In the genomic region with DNA sequence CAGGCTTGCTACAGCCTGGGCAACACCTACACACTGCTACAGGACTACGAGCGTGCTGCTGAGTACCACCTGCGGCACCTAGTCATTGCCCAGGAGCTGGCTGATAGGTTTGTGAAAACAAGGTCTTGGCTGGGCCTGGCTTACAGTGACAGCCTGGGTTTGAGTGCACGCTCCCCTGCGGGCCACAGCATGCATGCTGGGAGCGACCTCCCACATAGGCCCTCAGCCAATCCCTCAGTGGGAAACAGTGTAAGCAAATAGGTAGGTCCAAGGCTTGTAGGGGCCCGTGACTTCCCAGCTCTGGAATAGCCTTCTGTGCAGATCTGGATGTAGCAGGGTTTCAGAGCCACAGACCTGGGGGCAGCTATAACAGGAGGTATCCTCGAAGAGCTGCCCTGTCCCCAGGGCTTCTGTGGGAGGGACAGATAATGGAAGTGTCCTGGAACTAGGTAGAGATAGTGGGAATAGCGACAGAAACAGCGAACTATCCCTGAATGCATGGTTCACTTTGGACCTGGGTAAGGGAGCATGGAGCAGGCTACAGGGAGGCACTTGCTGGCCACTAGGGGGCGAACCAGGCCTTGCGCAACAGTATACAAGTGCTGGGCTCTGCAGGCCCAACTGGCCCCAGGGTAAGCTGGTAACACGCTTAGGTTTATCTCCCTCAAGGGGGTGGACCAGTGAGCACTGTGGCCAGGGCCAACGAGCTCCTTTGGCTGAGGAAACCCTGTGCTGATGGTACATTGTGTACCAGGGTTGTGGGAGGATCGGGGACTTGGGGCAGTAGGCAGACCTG, we compare ENCODE assay signal across 8 mouse cellular contexts. TPM values are rescaled to one million over a fixed set of nuclear protein-coding genes. Genes with fewer than 3 reads are reported as not detected.
A peak's percentile ranks its signal among the peaks of the same experiment; 100 is the strongest.
DNase-seq lines count a peak whose midpoint lies in the region; ATAC-seq lines count a peak whose summit lies in the region.

No protein-coding gene starts in this region.

- H3K4me2 ChIP-seq in midbrain, embryonic 16.5 days (ENCODE audit: low read length) = no peak overlapping the region

- no peaks in the 10 kb centered on the region for H3K9me3 ChIP-seq in midbrain, embryonic 16.5 days (replicated peaks; ENCODE audit: control insufficient read depth, low read length, poor library complexity, severe bottlenecking)

- peak; percentile 59 to 63 for DNase-seq in layer of hippocampus, postnatal 10 days (ENCODE audit: low spot score in 2 of 2)
- DNase-seq in layer of hippocampus, adult 8-10 months (ENCODE audit: low spot score in 2 of 2) = no peak
- DNase-seq in adrenal gland, postnatal 14 days = peak; percentile 87
- peak; percentile 82 for DNase-seq in liver
- peak; percentile 63 for DNase-seq in testis, postnatal 14 days (ENCODE audit: low spot score)

- peaks cover 9% of the 10 kb centered on the region for H3K4me1 ChIP-seq in midbrain, embryonic 16.5 days (ENCODE audit: control insufficient read depth, insufficient read depth, low read length)

- WGBS in midbrain, embryonic 16.5 days = 69% methylated on average over 15 of the region's 15 CpGs

- ATAC-seq in erythroblast, adult 5-6 weeks (replicated peaks; ENCODE audit: low FRiP score, poor library complexity, severe bottlenecking) = peak; percentile 67
- ATAC-seq in hematopoietic stem cell, adult 5-6 weeks (replicated peaks in 1 of 2; ENCODE audit: insufficient read depth in 1 of 2, low FRiP score in 2 of 2, low TSS enrichment in 1 of 2, low read depth in 1 of 2, poor library complexity in 2 of 2, severe bottlenecking in 2 of 2) = peak; percentile 73 to 83
- ATAC-seq in midbrain, embryonic 16.5 days = peak; percentile 40; the same call in 1 of the 2 replicates

- H3K27me3 ChIP-seq in midbrain, embryonic 16.5 days (ENCODE audit: control insufficient read depth, insufficient read depth, low read depth, low read length) = no peaks in the 10 kb centered on the region

- H3K4me3 ChIP-seq in midbrain, embryonic 16.5 days (ENCODE audit: low read depth, low read length) = no peak overlapping the region

- peaks cover 39% of the 10 kb centered on the region for H3K36me3 ChIP-seq in midbrain, embryonic 16.5 days (ENCODE audit: control insufficient read depth, insufficient read depth, low read length)

- no peak overlapping the region for H3K27ac ChIP-seq in midbrain, embryonic 16.5 days (ENCODE audit: low read length)

- no peak overlapping the region for H3K9ac ChIP-seq in midbrain, embryonic 16.5 days (ENCODE audit: low read depth, low read length)

RNA-seq across cellular contexts. Expression of a gene that starts 10.3 kb away (rescaled TPM):
- total RNA-seq in layer of hippocampus, postnatal 10 days (2021) = 10 to 100 TPM; 83.7 to 84.2 TPM
- total RNA-seq in layer of hippocampus, adult 8-10 months (2022) = 10 to 100 TPM; 44.1 to 48.7 (median 45.6) TPM
- total RNA-seq in adrenal gland, postnatal 14 days (2021) = 14.1 TPM in 2 replicates
- total RNA-seq in erythroblast, adult 5-6 weeks (2015; ENCODE audit: low replicate concordance) = 0.77 and 1.5 TPM in 2 replicates
- total RNA-seq in erythroblast, adult 5-6 weeks (2017; ENCODE audit: low replicate concordance) = 1.7 and 2.0 TPM in 2 replicates
- total RNA-seq in hematopoietic stem cell, adult 5-6 weeks (2017) = 19.9 and 29.3 TPM in 2 replicates
- 182 and 188 TPM in 2 replicates for polyA plus RNA-seq in midbrain, embryonic 16.5 days (2015; fragmentation: Nextera tagmentation; extraction: Ambion mirVana)

RNA-seq across cellular contexts. Expression of a gene that starts 26.3 kb away (rescaled TPM):
- 10 to 100 TPM; 26.6 to 27.1 TPM for total RNA-seq in layer of hippocampus, postnatal 10 days (2021)
- 10 to 100 TPM; 22.4 to 27.7 (median 24.8) TPM for total RNA-seq in layer of hippocampus, adult 8-10 months (2022)
- 19.0 and 19.8 TPM in 2 replicates for total RNA-seq in adrenal gland, postnatal 14 days (2021)
- 2.7 TPM in 1 of 2 replicates, not detected in the other for total RNA-seq in erythroblast, adult 5-6 weeks (2015; ENCODE audit: low replicate concordance)
- 1.1 and 2.0 TPM in 2 replicates for total RNA-seq in erythroblast, adult 5-6 weeks (2017; ENCODE audit: low replicate concordance)
- total RNA-seq in hematopoietic stem cell, adult 5-6 weeks (2017) = 6.4 and 11.1 TPM in 2 replicates
- 24.7 and 27.2 TPM in 2 replicates for polyA plus RNA-seq in midbrain, embryonic 16.5 days (2015; fragmentation: Nextera tagmentation; extraction: Ambion mirVana)

RNA-seq across cellular contexts. Expression of a gene that starts 31.2 kb away (rescaled TPM):
- total RNA-seq in layer of hippocampus, postnatal 10 days (2021) = 1 to 10 TPM in 1 of 2 experiments, under 1 TPM in 1; 0.78 to 1.1 TPM
- 1 to 10 TPM in 3 of 4 experiments, under 1 TPM in 1; 0.47 to 1.9 (median 1.5) TPM for total RNA-seq in layer of hippocampus, adult 8-10 months (2022)
- 1.0 and 1.5 TPM in 2 replicates for total RNA-seq in adrenal gland, postnatal 14 days (2021)
- total RNA-seq in erythroblast, adult 5-6 weeks (2015; ENCODE audit: low replicate concordance) = not detected in 2 replicates
- not detected in 2 replicates for total RNA-seq in erythroblast, adult 5-6 weeks (2017; ENCODE audit: low replicate concordance)
- total RNA-seq in hematopoietic stem cell, adult 5-6 weeks (2017) = not detected in 2 replicates
- 0.21 and 0.29 TPM in 2 replicates for polyA plus RNA-seq in midbrain, embryonic 16.5 days (2015; fragmentation: Nextera tagmentation; extraction: Ambion mirVana)

RNA-seq across cellular contexts. Expression of a gene that starts 35.1 kb away (rescaled TPM):
- 1 to 10 TPM; 2.0 to 2.6 TPM for total RNA-seq in layer of hippocampus, postnatal 10 days (2021)
- 1 to 10 TPM; 1.6 to 6.1 (median 4.1) TPM for total RNA-seq in layer of hippocampus, adult 8-10 months (2022)
- total RNA-seq in adrenal gland, postnatal 14 days (2021) = 1.2 and 1.6 TPM in 2 replicates
- 5.9 and 11.9 TPM in 2 replicates for total RNA-seq in erythroblast, adult 5-6 weeks (2015; ENCODE audit: low replicate concordance)
- total RNA-seq in erythroblast, adult 5-6 weeks (2017; ENCODE audit: low replicate concordance) = 20.4 and 32.5 TPM in 2 replicates
- 13.4 and 20.8 TPM in 2 replicates for total RNA-seq in hematopoietic stem cell, adult 5-6 weeks (2017)
- 1.0 and 2.7 TPM in 2 replicates for polyA plus RNA-seq in midbrain, embryonic 16.5 days (2015; fragmentation: Nextera tagmentation; extraction: Ambion mirVana)

RNA-seq across cellular contexts. Expression of a gene that starts 54.9 kb away (rescaled TPM):
- 10 to 100 TPM; 80.5 to 89.7 TPM for total RNA-seq in layer of hippocampus, postnatal 10 days (2021)
- 10 to 100 TPM; 72.9 to 86.2 (median 82.1) TPM for total RNA-seq in layer of hippocampus, adult 8-10 months (2022)
- total RNA-seq in adrenal gland, postnatal 14 days (2021) = 26.9 and 33.7 TPM in 2 replicates
- 2.9 and 12.3 TPM in 2 replicates for total RNA-seq in erythroblast, adult 5-6 weeks (2015; ENCODE audit: low replicate concordance)
- 0.85 and 7.4 TPM in 2 replicates for total RNA-seq in erythroblast, adult 5-6 weeks (2017; ENCODE audit: low replicate concordance)
- 44.4 and 48.7 TPM in 2 replicates for total RNA-seq in hematopoietic stem cell, adult 5-6 weeks (2017)
- polyA plus RNA-seq in midbrain, embryonic 16.5 days (2015; fragmentation: Nextera tagmentation; extraction: Ambion mirVana) = 34.8 and 37.9 TPM in 2 replicates

Comparison
In these comparisons a context has a peak if more than half of its experiments do, and no peak if none do; other contexts are left out.
1. DNase-seq: peak in layer of hippocampus, postnatal 10 days (2 of 2), adrenal gland, postnatal 14 days (single experiment), liver (single experiment) and testis, postnatal 14 days (single experiment); none in layer of hippocampus, adult 8-10 months (0 of 2).
2. Peak in every context shown above with its lines, with median percentiles within 50 percentile points of each other: ATAC-seq.